Mouse (Mus musculus) stomach, adult 2 months (tissue): Measurements from ENCODE around the gene Snx13. TPM values are rescaled to one million over a fixed set of nuclear protein-coding genes. Genes with fewer than 3 reads are reported as not detected.

Experiments used
- polyA plus RNA-seq: library from polyadenylated mRNA; depleted of rRNA; stranded (reverse); fragments of >200 nt; gene quantifications from 2 replicates; pipeline ENCODE4 v1.2.3, GENCODE M21; 2012; rRNA removed

The Snx13 gene
- 1.8 and 2.5 TPM in 2 replicates for polyA plus RNA-seq

DNA sequence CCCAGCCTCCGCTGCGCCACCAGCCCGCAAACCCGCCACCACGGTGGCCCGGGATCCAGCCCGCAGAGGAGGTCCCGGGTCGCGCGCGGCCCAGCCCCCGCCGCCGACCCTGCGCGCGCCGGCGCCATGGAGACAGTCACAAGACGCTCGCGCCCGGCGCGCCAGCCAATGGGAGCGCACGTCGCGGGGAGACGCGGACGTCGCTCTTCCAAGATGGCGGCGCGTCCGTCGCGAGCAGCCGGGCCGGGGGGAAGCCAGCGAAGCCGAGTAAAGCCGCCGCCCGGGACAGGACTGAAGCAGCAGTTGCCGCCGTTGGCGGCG, at the start of gene Snx13:
Gene Snx13 (plus strand): TSS at position 188 of the 321 bp plus-strand sequence.

Other genes with a start within 250 kb of the Snx13 start
- gene Hdac9, start 130.1 kb upstream of the Snx13 start, polyA plus RNA-seq = 0.44 and 0.53 TPM in 2 replicates
- gene Prps1l1, start 62.4 kb upstream of the Snx13 start, polyA plus RNA-seq = not detected in 2 replicates